Mouse (Mus musculus) liver, adult 2 months (tissue): ENCODE data around the gene Hcar2. TPM values are rescaled to one million over a fixed set of nuclear protein-coding genes. Genes with fewer than 3 reads are reported as not detected.

ENCODE experiments used
- DNase-seq: peaks from one replicate; pipeline ENCODE4 v3.0.0-alpha.2; 2011; ENCODE audit warnings: low read depth, low spot score; ENCODE audit errors: extremely low read depth
- H3K27ac ChIP-seq: fragments of 200-500 bp; replicated peaks from 2 replicates; pipeline ENCODE4 v1.5.1; 2012; ENCODE audit warnings: low read depth, mild to moderate bottlenecking, control low read depth, inconsistent platforms, low read length; ENCODE audit not compliant: insufficient read depth
- H3K27me3 ChIP-seq: fragments of 200-500 bp; 2 replicates; pipeline ENCODE4 v1.6.1; 2012; ENCODE audit warnings: mild to moderate bottlenecking, moderate library complexity, low read length, inconsistent platforms; ENCODE audit not compliant: control insufficient read depth, insufficient read depth
- H3K36me3 ChIP-seq: fragments of 200-500 bp; 2 replicates; pipeline ENCODE4 v1.6.1; 2012; ENCODE audit warnings: low read length, inconsistent platforms; ENCODE audit not compliant: control insufficient read depth, insufficient read depth
- H3K4me1 ChIP-seq: fragments of 200-500 bp; 2 replicates; pipeline ENCODE4 v1.6.1; 2011; ENCODE audit warnings: low read length; ENCODE audit not compliant: control insufficient read depth, insufficient read depth
- H3K4me3 ChIP-seq: fragments of 200-500 bp; 2 replicates; pipeline ENCODE4 v1.5.1; 2011; ENCODE audit warnings: low read depth, mild to moderate bottlenecking, control low read depth, low read length, moderate library complexity; ENCODE audit not compliant: insufficient read depth
- H3K79me2 ChIP-seq: fragments of 200-500 bp; 2 replicates; pipeline ENCODE4 v1.6.1; 2012; ENCODE audit warnings: inconsistent platforms, mild to moderate bottlenecking, low read length, moderate library complexity; ENCODE audit not compliant: control insufficient read depth, insufficient read depth
- H3K9ac ChIP-seq: fragments of 200-500 bp; 2 replicates; pipeline ENCODE4 v1.6.1; 2012; ENCODE audit warnings: low read depth, mild to moderate bottlenecking, control low read depth, inconsistent platforms, low read length
- CTCF ChIP-seq: fragments of 200-500 bp; IDR thresholded peaks from 2 replicates; pipeline ENCODE4 v1.5.1; 2011; ENCODE audit warnings: low read depth, low read length, control low read depth
- POLR2A ChIP-seq: fragments of 200-500 bp; IDR thresholded peaks from 2 replicates; pipeline ENCODE4 v1.6.1; 2011; ENCODE audit warnings: low read length, control low read depth; ENCODE audit not compliant: insufficient read depth; ENCODE audit errors: extremely low read depth
- WGBS: fragments of 180-500 bp; shearing (Covaris S2); methylation state at CpG from one replicate; pipeline ENCODE4 v1.1.7; 2018; 5-methylcytosine and 5-hydroxymethylcytosine counted together
- polyA plus RNA-seq: library from polyadenylated mRNA; depleted of rRNA; stranded (reverse); fragments of >200 nt; gene quantifications from 2 replicates; pipeline ENCODE4 v1.2.3, GENCODE M21; 2012
- total RNA-seq: library from RNA; depleted of rRNA; stranded (reverse); fragments of >200 nt; gene quantifications from 2 replicates; pipeline ENCODE4 v1.2.3, GENCODE M21; 2014

Hcar2 gene
- total and polyA plus RNA-seq, 2 experiments, result 0.18 to 0.32 TPM

GRCm38 (mm10) chr5:123904059-123904672, 38.9 kb upstream of the Hcar2 start:
- 80% methylated on average over 11 of the region's 11 CpGs for WGBS
- no peak overlapping the region for H3K9ac ChIP-seq
- no peak overlapping the region for H3K4me3 ChIP-seq
- no peak overlapping the region for H3K27ac ChIP-seq
- no peak for TF ChIP-seq POLR2A
- no peak for TF ChIP-seq CTCF
- H3K36me3 ChIP-seq, result no peaks in the 10 kb centered on the region
- H3K4me1 ChIP-seq, result peaks cover 7% of the 10 kb centered on the region
- no peaks in the 10 kb centered on the region for H3K27me3 ChIP-seq
- no peak for DNase-seq
- peaks cover 17% of the 10 kb centered on the region; the same call in 1 of the 2 replicates for H3K79me2 ChIP-seq

- Histone ChIP-seq H3K79me2 (no peaks in the 10 kb centered on the region), H3K27ac (no peak overlapping the region), H3K4me1 (no peaks in the 10 kb centered on the region), H3K36me3 (no peaks in the 10 kb centered on the region), H3K27me3 (no peaks in the 10 kb centered on the region), H3K9ac (no peak overlapping the region), H3K4me3 (no peak overlapping the region)
- WGBS, result 73% methylated on average over 13 of the region's 13 CpGs
- TF ChIP-seq POLR2A, result no peak
- no peak for TF ChIP-seq CTCF
- DNase-seq, result peak; percentile 22
Observed at GRCm38 (mm10) chr5:123897352-123897751, 32.1 kb upstream of the Hcar2 start.

GRCm38 (mm10) chr5:123896395-123896794, 31.1 kb upstream of the Hcar2 start:
- 88% methylated on average over 11 of the region's 11 CpGs for WGBS

GRCm38 (mm10) chr5:123893520-123893919, 28.2 kb upstream of the Hcar2 start:
- no peaks in the 10 kb centered on the region for H3K79me2 ChIP-seq
- H3K36me3 ChIP-seq, result no peaks in the 10 kb centered on the region
- TF ChIP-seq POLR2A, result no peak
- no peak for TF ChIP-seq CTCF
- no peak overlapping the region for H3K4me3 ChIP-seq
- no peaks in the 10 kb centered on the region for H3K27me3 ChIP-seq
- H3K9ac ChIP-seq, result no peak overlapping the region
- 83% methylated on average over 5 of the region's 5 CpGs for WGBS
- DNase-seq, result no peak
- H3K27ac ChIP-seq, result no peak overlapping the region
- H3K4me1 ChIP-seq, result no peaks in the 10 kb centered on the region

More at GRCm38 (mm10) chr5:123896395-123896794, 31.1 kb upstream of the Hcar2 start:
- H3K9ac ChIP-seq, result no peak overlapping the region
- no peaks in the 10 kb centered on the region for H3K36me3 ChIP-seq
- no peak overlapping the region for H3K4me3 ChIP-seq
- H3K79me2 ChIP-seq, result no peaks in the 10 kb centered on the region
- no peak for TF ChIP-seq POLR2A
- no peak for TF ChIP-seq CTCF
- H3K4me1 ChIP-seq, result no peaks in the 10 kb centered on the region
- no peaks in the 10 kb centered on the region for H3K27me3 ChIP-seq
- H3K27ac ChIP-seq, result no peak overlapping the region
- no peak for DNase-seq

- no peak for DNase-seq
- TF ChIP-seq CTCF, result no peak
- no peak for TF ChIP-seq POLR2A
- Histone ChIP-seq H3K9ac (no peak overlapping the region), H3K4me1 (no peaks in the 10 kb centered on the region), H3K4me3 (no peak overlapping the region), H3K36me3 (no peaks in the 10 kb centered on the region), H3K79me2 (no peaks in the 10 kb centered on the region), H3K27me3 (no peaks in the 10 kb centered on the region), H3K27ac (no peak overlapping the region)
- 49% methylated on average over 6 of the region's 6 CpGs for WGBS
Observed at GRCm38 (mm10) chr5:123891669-123892068, 26.4 kb upstream of the Hcar2 start.

GRCm38 (mm10) chr5:123890987-123891386, 25.7 kb upstream of the Hcar2 start:
- H3K4me1 ChIP-seq, result no peaks in the 10 kb centered on the region
- no peak overlapping the region for H3K9ac ChIP-seq
- peak; percentile 16 for DNase-seq
- WGBS, result 43% methylated on average over 5 of the region's 5 CpGs
- H3K79me2 ChIP-seq, result no peaks in the 10 kb centered on the region
- H3K27me3 ChIP-seq, result no peaks in the 10 kb centered on the region
- H3K4me3 ChIP-seq, result no peak overlapping the region
- H3K36me3 ChIP-seq, result no peaks in the 10 kb centered on the region
- no peak overlapping the region for H3K27ac ChIP-seq
- no peak for TF ChIP-seq POLR2A
- no peak for TF ChIP-seq CTCF
